Mouse (Mus musculus) liver, embryonic 15.5 days (tissue): ENCODE results near the gene Tas1r2. TPM values are rescaled to one million over a fixed set of nuclear protein-coding genes. Genes with fewer than 3 reads are reported as not detected.

Experiments
- ATAC-seq: fragments of 200-750 bp; cut with Nextera tagmentation; 2 replicates; pipeline ENCODE4 v1.8.0; 2017; ENCODE audit warnings: moderate number of reproducible peaks, mild to moderate bottlenecking, moderate library complexity; ENCODE audit not compliant: insufficient read depth
- H3K27ac ChIP-seq: fragments of 300-500 bp; sonication (generic); replicated peaks from 2 replicates; pipeline ENCODE4 v1.5.1; 2015; ENCODE audit warnings: mild to moderate bottlenecking, inconsistent platforms
- H3K27me3 ChIP-seq: fragments of 300-500 bp; sonication (generic); 2 replicates; pipeline ENCODE4 v1.6.1; 2015; ENCODE audit warnings: mild to moderate bottlenecking, inconsistent platforms
- H3K36me3 ChIP-seq: fragments of 300-500 bp; sonication (generic); replicated peaks from 2 replicates; pipeline ENCODE4 v1.6.1; 2015; ENCODE audit warnings: moderate library complexity, mild to moderate bottlenecking, inconsistent platforms
- H3K4me1 ChIP-seq: fragments of 300-500 bp; sonication (generic); replicated peaks from 2 replicates; pipeline ENCODE4 v1.6.1; 2015; ENCODE audit warnings: inconsistent platforms
- H3K4me2 ChIP-seq: fragments of 300-500 bp; sonication (generic); 2 replicates; pipeline ENCODE4 v1.6.1; 2015; ENCODE audit warnings: moderate library complexity, mild to moderate bottlenecking, inconsistent platforms
- H3K4me3 ChIP-seq: fragments of 300-500 bp; sonication (generic); replicated peaks from 2 replicates; pipeline ENCODE4 v1.5.1; 2015; ENCODE audit warnings: mild to moderate bottlenecking, inconsistent platforms
- H3K9ac ChIP-seq: fragments of 300-500 bp; sonication (generic); 2 replicates; pipeline ENCODE4 v1.6.1; 2015; ENCODE audit warnings: moderate library complexity, mild to moderate bottlenecking, inconsistent platforms
- H3K9me3 ChIP-seq: fragments of 300-500 bp; sonication (generic); replicated peaks from 2 replicates; pipeline ENCODE4 v1.6.1; 2016; ENCODE audit warnings: inconsistent platforms
- WGBS: fragments of 180-500 bp; shearing (Covaris S2); methylation state at CpG from one replicate; pipeline ENCODE4 v1.1.7; 2015; ENCODE audit warnings: mixed read lengths; ENCODE audit not compliant: insufficient replicate concordance; 5-methylcytosine and 5-hydroxymethylcytosine counted together
- polyA plus RNA-seq: library from polyadenylated mRNA; unstranded; fragments of >200 nt; fragmentation: Nextera tagmentation; extraction: Ambion mirVana; gene quantifications from 2 replicates; pipeline ENCODE4 v1.2.1, GENCODE M21; 2015

The Tas1r2 gene
- polyA plus RNA-seq, 1 experiment from 2014 or later: not detected

GRCm38 (mm10) chr4:139669847-139670246, 16.5 kb downstream of the Tas1r2 start:
- Histone ChIP-seq H3K27ac (no peak overlapping the region), H3K9me3 (no peaks in the 10 kb centered on the region), H3K36me3 (no peaks in the 10 kb centered on the region), H3K27me3 (no peaks in the 10 kb centered on the region), H3K9ac (no peak overlapping the region), H3K4me3 (no peak overlapping the region), H3K4me2 (no peak overlapping the region), H3K4me1 (no peaks in the 10 kb centered on the region; the same call in 1 of the 2 replicates)
- ATAC-seq: 0 out of 2 replicates have a peak, but pooled peaks have one; percentile 9
- 15% methylated on average over 6 of the region's 6 CpGs for WGBS

DNA sequence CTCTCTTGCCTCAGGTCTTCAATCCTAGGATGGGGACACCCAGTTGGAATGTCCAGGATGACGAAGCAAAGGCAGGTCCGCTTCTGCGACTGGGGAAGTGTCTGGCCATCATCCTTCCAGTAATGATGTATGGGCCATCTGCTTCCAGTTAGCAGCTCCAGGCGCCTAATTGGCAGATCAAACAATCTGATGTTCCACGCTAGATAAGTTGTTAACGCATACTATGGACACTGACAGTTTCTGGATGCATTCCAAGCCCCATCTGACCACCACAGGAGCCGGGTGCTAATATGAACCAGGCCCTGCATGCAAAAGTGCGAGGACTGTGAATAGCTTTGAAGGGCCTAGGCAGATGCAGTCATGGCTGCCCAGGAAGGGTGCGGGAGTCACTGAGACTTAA, 22.4 kb downstream of the Tas1r2 start:
- Histone ChIP-seq H3K4me1 (no peaks in the 10 kb centered on the region), H3K4me3 (no peak overlapping the region), H3K9me3 (no peaks in the 10 kb centered on the region), H3K27me3 (no peaks in the 10 kb centered on the region), H3K4me2 (no peak overlapping the region), H3K27ac (no peak overlapping the region), H3K9ac (no peak overlapping the region), H3K36me3 (no peaks in the 10 kb centered on the region)
- ATAC-seq: no peak
- WGBS: 57% methylated on average over 9 of the region's 9 CpGs

GRCm38 (mm10) chr4:139683728-139684638, 30.6 kb downstream of the Tas1r2 start:
- no peak for ATAC-seq
- H3K27ac ChIP-seq: no peak overlapping the region
- no peaks in the 10 kb centered on the region for H3K9me3 ChIP-seq
- H3K36me3 ChIP-seq: no peaks in the 10 kb centered on the region
- no peaks in the 10 kb centered on the region for H3K4me1 ChIP-seq
- WGBS: 62% methylated on average over 22 of the region's 22 CpGs
- H3K4me3 ChIP-seq: no peak overlapping the region
- H3K4me2 ChIP-seq: no peak overlapping the region
- no peak overlapping the region for H3K9ac ChIP-seq
- no peaks in the 10 kb centered on the region for H3K27me3 ChIP-seq

DNA sequence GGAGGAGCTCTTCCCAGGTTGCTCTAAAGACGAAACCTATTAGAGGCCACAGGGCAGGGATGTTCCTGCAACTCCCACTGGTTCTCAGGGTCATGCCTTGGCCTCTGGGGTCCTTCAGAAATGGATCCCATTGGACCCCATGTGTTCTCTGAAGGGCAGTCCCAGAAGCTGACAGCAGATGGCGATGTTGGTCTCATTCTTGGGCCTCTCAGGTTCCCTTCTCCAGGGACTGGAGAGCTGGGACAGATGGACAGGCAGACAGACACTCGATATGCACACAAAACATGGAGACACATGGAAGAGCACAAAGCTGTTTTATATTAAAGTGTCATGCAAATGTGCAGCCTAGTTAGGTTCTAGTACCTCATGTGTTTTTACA, 31.3 kb downstream of the Tas1r2 start:
- Histone ChIP-seq H3K27ac (no peak overlapping the region), H3K4me1 (no peaks in the 10 kb centered on the region), H3K4me3 (no peak overlapping the region), H3K9me3 (no peaks in the 10 kb centered on the region), H3K4me2 (no peak overlapping the region), H3K9ac (no peak overlapping the region), H3K27me3 (no peaks in the 10 kb centered on the region), H3K36me3 (no peaks in the 10 kb centered on the region)
- 14% methylated on average over 3 of the region's 3 CpGs for WGBS
- ATAC-seq: no peak

DNA sequence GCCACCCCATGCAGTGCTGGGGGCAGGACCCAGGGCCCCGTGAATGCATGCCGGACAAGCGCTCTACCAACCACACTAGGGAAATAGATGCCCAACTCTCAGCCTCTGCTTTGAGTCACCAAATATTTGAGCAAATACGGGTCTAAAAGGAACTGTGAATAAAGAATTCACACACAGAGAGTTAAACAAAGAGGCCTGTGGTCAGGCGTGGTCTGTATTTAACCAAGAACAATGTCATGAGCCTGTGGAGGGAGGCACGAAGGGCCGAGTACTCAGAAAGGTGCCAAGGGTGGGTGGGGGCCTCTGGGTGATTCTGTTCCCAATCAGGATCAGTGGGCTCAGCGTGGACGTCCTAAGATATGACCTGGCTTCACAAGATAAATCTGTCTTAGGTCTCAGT, 34.7 kb downstream of the Tas1r2 start:
- H3K27ac ChIP-seq: no peak overlapping the region
- no peaks in the 10 kb centered on the region for H3K4me1 ChIP-seq
- no peak overlapping the region for H3K9ac ChIP-seq
- no peaks in the 10 kb centered on the region for H3K36me3 ChIP-seq
- WGBS: 56% methylated on average over 9 of the region's 9 CpGs
- H3K4me3 ChIP-seq: no peak overlapping the region
- 0 out of 2 replicates have a peak, but pooled peaks cover 4% of the 10 kb centered on the region for H3K27me3 ChIP-seq
- H3K9me3 ChIP-seq: no peaks in the 10 kb centered on the region
- no peak for ATAC-seq
- H3K4me2 ChIP-seq: no peak overlapping the region

DNA sequence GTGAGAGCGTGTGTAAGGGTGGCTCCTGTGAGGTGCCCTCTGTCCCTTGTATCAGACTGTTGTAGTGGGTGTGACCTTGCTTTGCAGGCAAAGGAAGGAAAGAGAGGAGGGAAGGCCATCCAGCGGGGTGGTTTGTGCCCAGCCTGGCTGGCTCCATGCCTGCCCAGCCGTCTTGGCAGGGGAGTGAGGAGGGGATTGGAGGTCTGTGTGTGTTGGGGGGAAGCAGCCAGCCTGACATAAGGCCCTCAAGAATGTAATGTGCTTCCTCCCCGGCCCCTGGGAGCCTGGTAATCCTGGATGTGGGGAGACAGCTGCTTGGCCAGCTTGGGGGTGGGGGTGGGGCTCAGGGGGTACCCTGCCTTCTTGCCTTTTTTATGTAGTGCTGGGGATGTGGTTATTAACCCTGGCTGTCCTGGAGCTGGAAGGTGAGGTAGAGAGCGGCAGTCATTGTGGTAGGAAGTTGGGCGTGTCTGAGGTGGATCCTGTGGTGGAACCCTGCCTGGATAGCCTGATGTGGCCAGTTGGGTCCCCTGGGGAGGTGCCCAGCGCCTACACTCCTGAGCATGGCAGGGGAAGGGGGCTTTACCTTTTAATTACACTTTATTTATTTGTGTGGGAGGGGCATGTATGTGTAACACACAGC, 36.4 kb downstream of the Tas1r2 start:
- Histone ChIP-seq H3K4me1 (no peaks in the 10 kb centered on the region), H3K27ac (no peak overlapping the region), H3K27me3 (peaks cover 8% of the 10 kb centered on the region; the same call in 1 of the 2 replicates), H3K9ac (no peak overlapping the region), H3K4me2 (no peak overlapping the region), H3K4me3 (no peak overlapping the region), H3K36me3 (no peaks in the 10 kb centered on the region), H3K9me3 (no peaks in the 10 kb centered on the region)
- WGBS: 17% methylated on average over 7 of the region's 7 CpGs
- no peak for ATAC-seq

DNA sequence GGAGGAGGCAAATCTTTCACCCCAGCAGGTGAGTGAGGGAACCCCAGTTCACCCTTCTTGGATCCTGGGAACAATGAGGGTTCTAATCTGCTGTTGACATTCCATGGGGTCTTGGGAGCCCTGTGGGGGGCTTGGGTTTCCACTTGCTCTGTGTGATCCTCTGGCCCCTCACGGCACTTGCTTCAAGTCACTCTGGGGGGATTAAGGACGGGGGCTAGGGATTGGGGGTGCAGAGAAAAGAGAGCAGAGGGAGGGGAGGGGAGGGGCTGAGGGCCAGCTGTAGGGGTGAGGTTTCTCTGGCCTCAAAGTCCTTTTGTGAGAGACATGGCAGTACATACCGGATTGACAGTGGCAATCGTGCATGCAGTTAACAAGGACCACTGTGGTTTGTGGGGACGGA, 40.0 kb downstream of the Tas1r2 start:
- H3K4me1 ChIP-seq: no peaks in the 10 kb centered on the region
- 41% methylated on average over 5 of the region's 5 CpGs for WGBS
- no peak for ATAC-seq
- H3K36me3 ChIP-seq: no peaks in the 10 kb centered on the region
- no peak overlapping the region for H3K9ac ChIP-seq
- no peak overlapping the region for H3K27ac ChIP-seq
- no peak overlapping the region for H3K4me2 ChIP-seq
- no peak overlapping the region for H3K4me3 ChIP-seq
- H3K9me3 ChIP-seq: no peaks in the 10 kb centered on the region
- peaks cover 12% of the 10 kb centered on the region; the same call in 1 of the 2 replicates for H3K27me3 ChIP-seq

DNA sequence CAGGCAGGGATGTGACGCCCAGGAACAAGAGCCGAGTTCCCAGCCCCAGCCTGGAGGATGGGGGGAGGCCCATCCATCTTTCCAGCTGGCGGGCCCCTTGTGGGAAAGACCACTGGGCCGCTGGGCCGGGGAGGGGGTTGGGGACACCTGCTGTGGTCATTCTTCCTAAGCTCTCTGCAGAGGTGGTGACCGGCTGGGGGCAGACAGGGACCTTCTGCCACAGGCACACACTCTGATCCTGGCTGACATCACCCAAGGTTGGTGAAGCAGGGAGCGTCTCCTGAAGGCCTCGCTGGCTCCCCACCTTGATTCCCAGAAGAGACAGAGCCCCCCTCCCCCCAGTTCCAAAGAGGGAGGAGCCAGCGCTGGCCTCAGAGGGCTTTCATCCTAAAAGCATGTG, 44.4 kb downstream of the Tas1r2 start:
- Histone ChIP-seq H3K36me3 (no peaks in the 10 kb centered on the region), H3K27ac (no peak overlapping the region), H3K27me3 (peaks cover 11% of the 10 kb centered on the region; the same call in 1 of the 2 replicates), H3K4me2 (no peak overlapping the region), H3K9me3 (no peaks in the 10 kb centered on the region), H3K4me1 (no peaks in the 10 kb centered on the region), H3K9ac (no peak overlapping the region), H3K4me3 (no peak overlapping the region)
- 15% methylated on average over 9 of the region's 9 CpGs for WGBS
- ATAC-seq: no peak

GRCm38 (mm10) chr4:139698602-139699001, 45.3 kb downstream of the Tas1r2 start:
- Histone ChIP-seq H3K4me1 (no peaks in the 10 kb centered on the region), H3K4me2 (no peak overlapping the region), H3K4me3 (no peak overlapping the region), H3K27me3 (peaks cover 7% of the 10 kb centered on the region; the same call in 1 of the 2 replicates), H3K27ac (no peak overlapping the region), H3K36me3 (no peaks in the 10 kb centered on the region), H3K9me3 (no peaks in the 10 kb centered on the region), H3K9ac (no peak overlapping the region)
- ATAC-seq: no peak
- 58% methylated on average over 8 of the region's 8 CpGs for WGBS

DNA sequence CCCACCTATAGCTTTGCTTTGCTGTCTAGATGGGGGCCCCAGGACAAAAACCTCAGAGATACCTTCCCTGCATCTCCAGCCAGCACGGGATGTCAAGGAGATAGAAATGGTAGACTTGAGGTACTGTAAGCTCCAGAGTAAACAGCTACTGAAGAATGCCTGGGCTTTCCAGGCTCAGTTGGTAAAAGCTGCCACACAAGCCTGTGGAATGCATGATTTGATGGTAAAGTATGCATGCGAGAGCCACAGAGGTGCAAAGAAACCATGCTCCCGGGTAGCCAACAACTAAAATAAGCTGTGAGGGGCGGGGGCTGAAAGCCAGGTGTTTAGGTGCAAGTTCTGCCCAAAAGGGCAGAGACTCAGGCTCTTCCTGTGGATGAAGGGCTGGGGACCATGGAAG, 49.6 kb downstream of the Tas1r2 start:
- ATAC-seq: no peak

GRCm38 (mm10) chr4:139703468-139703867, 50.1 kb downstream of the Tas1r2 start:
- Histone ChIP-seq H3K36me3 (no peaks in the 10 kb centered on the region), H3K27ac (no peak overlapping the region), H3K4me1 (no peaks in the 10 kb centered on the region), H3K27me3 (no peaks in the 10 kb centered on the region), H3K4me3 (no peak overlapping the region), H3K4me2 (no peak overlapping the region), H3K9me3 (no peaks in the 10 kb centered on the region), H3K9ac (no peak overlapping the region)
- WGBS: 68% methylated on average over 11 of the region's 11 CpGs
- no peak for ATAC-seq

More for the DNA sequence above, 49.6 kb downstream of the Tas1r2 start:
- WGBS: 35% methylated on average over 4 of the region's 4 CpGs
- H3K36me3 ChIP-seq: no peaks in the 10 kb centered on the region
- H3K9ac ChIP-seq: no peak overlapping the region
- no peak overlapping the region for H3K4me3 ChIP-seq
- no peaks in the 10 kb centered on the region for H3K4me1 ChIP-seq
- H3K4me2 ChIP-seq: no peak overlapping the region
- H3K9me3 ChIP-seq: no peaks in the 10 kb centered on the region
- H3K27ac ChIP-seq: no peak overlapping the region
- H3K27me3 ChIP-seq: 0 out of 2 replicates have a peak, but pooled peaks cover under 1% of the 10 kb centered on the region
